Mouse (Mus musculus) neural tube, embryonic 10.5 days (tissue): ENCODE measurements around the gene Ophn1.

ENCODE experiments used
- DNase-seq: peaks from one replicate; pipeline ENCODE4 v3.0.0-alpha.2; 2017; ENCODE audit warnings: low spot score; ENCODE audit errors: extremely low spot score

Gene Ophn1

GRCm38 (mm10) chrX:98835989-98836388 is 54.8 kb downstream of the Ophn1 start:
- no peak for DNase-seq

- DNase-seq, result no peak
These were observed 87.0 kb downstream of the Ophn1 start for GRCm38 (mm10) chrX:98803813-98804212.

GRCm38 (mm10) chrX:98774247-98774950 is 116.4 kb downstream of the Ophn1 start:
- no peak for DNase-seq

GRCm38 (mm10) chrX:98755089-98755488 is 135.7 kb downstream of the Ophn1 start:
- no peak for DNase-seq

GRCm38 (mm10) chrX:98751279-98751817 is 139.5 kb downstream of the Ophn1 start:
- no peak for DNase-seq

- DNase-seq, result no peak
These were observed 154.1 kb downstream of the Ophn1 start for GRCm38 (mm10) chrX:98736758-98737157.

GRCm38 (mm10) chrX:98722991-98723390 is 167.8 kb downstream of the Ophn1 start:
- DNase-seq, result no peak

GRCm38 (mm10) chrX:98707766-98708165 is 183.1 kb downstream of the Ophn1 start:
- no peak for DNase-seq

GRCm38 (mm10) chrX:98701635-98702034 is 189.2 kb downstream of the Ophn1 start:
- DNase-seq, result peak; percentile 33

- DNase-seq, result no peak
These were observed 208.2 kb downstream of the Ophn1 start for GRCm38 (mm10) chrX:98682603-98683002.

GRCm38 (mm10) chrX:98681281-98681680 is 209.5 kb downstream of the Ophn1 start:
- no peak for DNase-seq

GRCm38 (mm10) chrX:98670988-98671387 is 219.8 kb downstream of the Ophn1 start:
- no peak for DNase-seq

- DNase-seq, result no peak
These were observed 239.4 kb downstream of the Ophn1 start for GRCm38 (mm10) chrX:98651431-98651830.

GRCm38 (mm10) chrX:98628666-98629404 is 262.0 kb downstream of the Ophn1 start:
- no peak for DNase-seq

GRCm38 (mm10) chrX:98618865-98619264 is 272.0 kb downstream of the Ophn1 start:
- DNase-seq, result no peak

GRCm38 (mm10) chrX:98617426-98617825 is 273.4 kb downstream of the Ophn1 start:
- no peak for DNase-seq

- no peak for DNase-seq
These were observed 316.6 kb downstream of the Ophn1 start for GRCm38 (mm10) chrX:98574201-98574600.

- no peak for DNase-seq
These were observed 344.4 kb downstream of the Ophn1 start for GRCm38 (mm10) chrX:98546458-98546857.

- no peak for DNase-seq
These were observed 375.5 kb downstream of the Ophn1 start for GRCm38 (mm10) chrX:98515329-98515728.

GRCm38 (mm10) chrX:98514359-98514904 is 376.4 kb downstream of the Ophn1 start:
- DNase-seq, result no peak
